Mouse (Mus musculus): ENCODE data around the gene Ccdc85c. TPM values are rescaled to one million over a fixed set of nuclear protein-coding genes. Genes with fewer than 3 reads are reported as not detected.

Ccdc85c gene
- total RNA-seq, 2 experiments from 2014 or later = 0.42 TPM; not detected in 1

- peak; percentile 54; the same call in 1 of the 2 replicates for ATAC-seq (replicated peaks; ENCODE audit: low FRiP score, low TSS enrichment, poor library complexity, severe bottlenecking)
These were observed 115.4 kb downstream of the Ccdc85c start for GRCm38 (mm10) chr12:108159863-108160262.

Other genes starting within 250 kb of the Ccdc85c start
- gene Setd3, start 96.1 kb downstream of the Ccdc85c start, total RNA-seq (2014; fragmentation: Nextera tagmentation) = 58.0 and 66.0 TPM in 2 replicates
- gene Setd3, start 96.1 kb downstream of the Ccdc85c start, total RNA-seq (2017) = 83.4 and 118 TPM in 2 replicates
- 75.0 and 84.0 TPM in 2 replicates for gene Ccnk, start 95.8 kb downstream of the Ccdc85c start, total RNA-seq (2014; fragmentation: Nextera tagmentation)
- gene Ccnk, start 95.8 kb downstream of the Ccdc85c start, total RNA-seq (2017) = 7.8 and 24.5 TPM in 2 replicates
- not detected in 2 replicates for gene Hhipl1, start 30.8 kb upstream of the Ccdc85c start, total RNA-seq (2014; fragmentation: Nextera tagmentation)
- gene Hhipl1, start 30.8 kb upstream of the Ccdc85c start, total RNA-seq (2017) = not detected in 2 replicates
- gene Cyp46a1, start 59.0 kb upstream of the Ccdc85c start, total RNA-seq (2014; fragmentation: Nextera tagmentation) = 1.0 TPM in 1 of 2 replicates, not detected in the other
- gene Cyp46a1, start 59.0 kb upstream of the Ccdc85c start, total RNA-seq (2017) = 0.23 TPM in 1 of 2 replicates, not detected in the other
- not detected in 2 replicates for gene Eml1, start 95.5 kb upstream of the Ccdc85c start, total RNA-seq (2014; fragmentation: Nextera tagmentation)
- gene Eml1, start 95.5 kb upstream of the Ccdc85c start, total RNA-seq (2017) = not detected in 2 replicates

Data from megakaryocyte-erythroid progenitor cell, adult 5-6 weeks (primary cell).